Mouse (Mus musculus) stomach, embryonic 14.5 days (tissue): Measurements from ENCODE around the gene Tmem254b. TPM values are rescaled to one million over a fixed set of nuclear protein-coding genes. Genes with fewer than 3 reads are reported as not detected.
"Not testable (repeated sequence)": the region's sequence is repeated elsewhere in the genome, so short reads cannot be mapped to it uniquely, and the experiment has no call there.

Source experiments
- ATAC-seq: fragments of 200-750 bp; cut with Nextera tagmentation; 2 replicates; pipeline ENCODE4 v1.8.0; 2017; ENCODE audit warnings: low read depth, moderate TSS enrichment; ENCODE audit not compliant: insufficient number of reproducible peaks, insufficient read depth, low FRiP score
- H3K27ac ChIP-seq: fragments of 300-500 bp; sonication (generic); 2 replicates; pipeline ENCODE4 v1.5.1; 2014; ENCODE audit warnings: mild to moderate bottlenecking, low read length, moderate library complexity, mixed read lengths
- H3K27me3 ChIP-seq: fragments of 300-500 bp; sonication (generic); 2 replicates; pipeline ENCODE4 v1.6.1; 2014; ENCODE audit warnings: low read length, control low read depth, mixed read lengths; ENCODE audit not compliant: control insufficient read depth, insufficient read depth
- H3K36me3 ChIP-seq: fragments of 300-500 bp; sonication (generic); 2 replicates; pipeline ENCODE4 v1.6.1; 2014; ENCODE audit warnings: mild to moderate bottlenecking, control low read depth, low read length, moderate library complexity, mixed read lengths; ENCODE audit not compliant: control insufficient read depth, insufficient read depth
- H3K4me1 ChIP-seq: fragments of 300-500 bp; sonication (generic); 2 replicates; pipeline ENCODE4 v1.6.1; 2014; ENCODE audit warnings: low read length, control low read depth, mixed read lengths; ENCODE audit not compliant: control insufficient read depth, insufficient read depth
- H3K4me2 ChIP-seq: fragments of 300-500 bp; sonication (generic); replicated peaks from 2 replicates; pipeline ENCODE4 v1.6.1; 2014; ENCODE audit warnings: low read depth, low read length, control low read depth
- H3K4me3 ChIP-seq: fragments of 300-500 bp; sonication (generic); 2 replicates; pipeline ENCODE4 v1.5.1; 2014; ENCODE audit warnings: low read depth, low read length, control low read depth
- H3K9ac ChIP-seq: fragments of 300-500 bp; sonication (generic); replicated peaks from 2 replicates; pipeline ENCODE4 v1.6.1; 2014; ENCODE audit warnings: low read depth, mild to moderate bottlenecking, control low read depth, low read length, moderate library complexity, mixed read lengths
- H3K9me3 ChIP-seq: fragments of 300-500 bp; sonication (generic); 2 replicates; pipeline ENCODE4 v1.6.1; 2016; ENCODE audit warnings: low read depth, low read length, control low read depth; ENCODE audit not compliant: control insufficient read depth
- WGBS: fragments of 180-500 bp; shearing (Covaris S2); extraction: QIAGEN DNeasy Blood & Tissue Kit; methylation state at CpG from one replicate; pipeline ENCODE4 v1.1.7; 2014; 5-methylcytosine and 5-hydroxymethylcytosine counted together
- polyA plus RNA-seq: library from polyadenylated mRNA; unstranded; fragments of >200 nt; fragmentation: Nextera tagmentation; extraction: Ambion mirVana; gene quantifications from 2 replicates; pipeline ENCODE4 v1.2.1, GENCODE M21; 2014

Tmem254b gene
- polyA plus RNA-seq, 1 experiment from 2014 or later, result 35.6 TPM

DNA sequence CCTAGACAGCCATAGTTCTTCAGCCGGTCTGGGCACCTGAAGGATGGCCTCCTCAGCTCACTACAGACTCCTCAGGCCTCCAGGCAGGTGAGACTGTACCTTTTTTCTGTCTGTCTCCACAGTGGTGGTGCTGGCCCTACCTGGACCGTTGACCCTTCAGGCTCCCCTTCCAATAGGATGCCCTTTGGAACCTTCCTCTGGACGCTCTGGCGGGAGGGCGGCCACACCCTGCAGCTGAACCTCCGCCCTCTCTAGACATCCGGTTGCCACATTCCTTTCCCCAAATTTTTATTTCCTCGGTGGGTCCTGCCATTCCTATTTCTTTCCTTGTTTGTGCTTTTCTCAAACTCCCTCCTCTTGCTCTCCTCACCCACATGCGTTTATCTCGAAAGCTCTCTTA, 25.2 kb downstream of the Tmem254b start:
- not testable (repeated sequence) for H3K4me1 ChIP-seq, H3K9ac ChIP-seq, H3K4me3 ChIP-seq, H3K27ac ChIP-seq, H3K9me3 ChIP-seq, H3K4me2 ChIP-seq, H3K36me3 ChIP-seq, H3K27me3 ChIP-seq, ATAC-seq
- WGBS, result no CpG with 5 or more reads among the region's 10 CpGs

DNA sequence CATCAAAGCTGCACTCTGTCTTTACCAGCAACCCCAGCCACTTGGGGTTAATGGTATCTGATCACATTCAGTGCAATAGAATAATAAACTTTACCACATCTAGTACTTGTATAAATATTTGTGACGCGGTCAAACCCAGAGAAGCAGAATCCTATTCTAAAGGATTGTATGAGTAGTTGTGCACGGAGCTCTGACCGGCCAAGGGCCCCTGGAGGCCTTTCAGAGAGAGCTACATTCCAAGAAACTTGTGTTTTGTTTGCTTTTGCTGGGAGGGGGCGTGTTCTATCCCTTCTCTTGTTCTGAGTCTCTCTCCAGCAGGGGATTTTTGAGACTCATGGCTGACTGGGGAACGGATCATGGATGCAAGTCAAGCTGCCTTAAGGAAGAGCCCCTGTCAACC, 31.8 kb downstream of the Tmem254b start:
- H3K4me1 ChIP-seq, H3K27me3 ChIP-seq, H3K27ac ChIP-seq, H3K9ac ChIP-seq, H3K4me3 ChIP-seq, H3K9me3 ChIP-seq, H3K4me2 ChIP-seq, ATAC-seq, H3K36me3 ChIP-seq: not testable (repeated sequence)
- WGBS, result no CpG with 5 or more reads among the region's 6 CpGs

GRCm38 (mm10) chr14:26173955-26174354, 32.9 kb downstream of the Tmem254b start:
- H3K9ac ChIP-seq, H3K4me2 ChIP-seq, H3K27ac ChIP-seq, H3K27me3 ChIP-seq, H3K4me1 ChIP-seq, H3K36me3 ChIP-seq, H3K4me3 ChIP-seq, H3K9me3 ChIP-seq: not testable (repeated sequence)
- WGBS, result no CpG with 5 or more reads among the region's 3 CpGs
- ATAC-seq, result peak; percentile 67; the same call in 1 of the 2 replicates

DNA sequence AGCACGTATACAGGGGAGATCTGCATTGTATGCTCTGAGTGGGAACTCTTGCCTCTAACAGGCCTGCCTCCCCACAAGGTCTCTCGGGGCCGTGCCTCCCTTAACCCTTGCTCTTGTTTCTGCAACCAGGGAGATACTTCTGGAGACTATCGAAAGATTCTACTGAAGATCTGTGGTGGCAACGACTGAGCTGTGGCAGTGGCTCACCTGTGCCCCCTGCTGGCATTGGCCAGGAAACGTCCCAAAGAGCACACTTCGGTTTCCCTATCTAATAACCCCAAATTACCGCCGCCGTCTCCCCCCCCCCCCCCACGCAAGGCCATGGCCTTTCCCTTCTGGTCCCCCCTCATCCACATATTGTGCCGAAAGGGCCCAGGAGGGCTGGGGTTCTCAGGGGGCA, 41.6 kb downstream of the Tmem254b start:
- no CpG with 5 or more reads among the region's 12 CpGs for WGBS
- H3K9ac ChIP-seq, H3K9me3 ChIP-seq, H3K4me3 ChIP-seq, H3K36me3 ChIP-seq, ATAC-seq, H3K27ac ChIP-seq, H3K27me3 ChIP-seq, H3K4me1 ChIP-seq, H3K4me2 ChIP-seq: not testable (repeated sequence)

GRCm38 (mm10) chr14:26162423-26162822, 44.4 kb downstream of the Tmem254b start:
- WGBS, result no CpG with 5 or more reads among the region's 5 CpGs
- H3K27me3 ChIP-seq, H3K9ac ChIP-seq, H3K4me3 ChIP-seq, H3K4me2 ChIP-seq, H3K9me3 ChIP-seq, H3K27ac ChIP-seq, ATAC-seq, H3K36me3 ChIP-seq, H3K4me1 ChIP-seq: not testable (repeated sequence)

- H3K4me3 ChIP-seq, H3K9ac ChIP-seq, H3K27me3 ChIP-seq, H3K27ac ChIP-seq, ATAC-seq, H3K36me3 ChIP-seq, H3K4me1 ChIP-seq, H3K4me2 ChIP-seq, H3K9me3 ChIP-seq: not testable (repeated sequence)
- no CpG with 5 or more reads among the region's 9 CpGs for WGBS
These were observed 45.7 kb downstream of the Tmem254b start for GRCm38 (mm10) chr14:26161156-26161555.

GRCm38 (mm10) chr14:26156032-26156431, 50.8 kb downstream of the Tmem254b start:
- ATAC-seq, H3K4me2 ChIP-seq, H3K27ac ChIP-seq, H3K27me3 ChIP-seq, H3K4me3 ChIP-seq, H3K9ac ChIP-seq, H3K4me1 ChIP-seq, H3K9me3 ChIP-seq, H3K36me3 ChIP-seq: not testable (repeated sequence)
- WGBS, result no CpG with 5 or more reads among the region's 7 CpGs

Other genes starting within 250 kb of the Tmem254b start
- 0.97 and 1.4 TPM in 2 replicates for gene Duxbl1, start 228.5 kb downstream of the Tmem254b start, polyA plus RNA-seq
- 36.3 and 40.2 TPM in 2 replicates for gene Gm9780, start 164.3 kb downstream of the Tmem254b start, polyA plus RNA-seq
- gene Tmem254c, start 139.7 kb downstream of the Tmem254b start, polyA plus RNA-seq, result 46.0 and 70.5 TPM in 2 replicates
- not detected in 2 replicates for gene Cphx2, start 125.5 kb downstream of the Tmem254b start, polyA plus RNA-seq
- not detected in 2 replicates for gene Cphx3, start 124.7 kb downstream of the Tmem254b start, polyA plus RNA-seq
- 2.1 and 2.2 TPM in 2 replicates for gene Duxbl2, start 88.7 kb downstream of the Tmem254b start, polyA plus RNA-seq
- gene Plac9b, start 24.6 kb downstream of the Tmem254b start, polyA plus RNA-seq, result 34.9 and 43.0 TPM in 2 replicates
- gene Duxbl3, start 50.9 kb upstream of the Tmem254b start, polyA plus RNA-seq, result 0.41 and 0.78 TPM in 2 replicates